Mouse (Mus musculus): ENCODE measurements around the gene Foxs1. TPM values are rescaled to one million over a fixed set of nuclear protein-coding genes. Genes with fewer than 3 reads are reported as not detected.

Gene Foxs1
- polyA plus RNA-seq, 1 experiment from 2014 or later = 8.6 TPM

DNA sequence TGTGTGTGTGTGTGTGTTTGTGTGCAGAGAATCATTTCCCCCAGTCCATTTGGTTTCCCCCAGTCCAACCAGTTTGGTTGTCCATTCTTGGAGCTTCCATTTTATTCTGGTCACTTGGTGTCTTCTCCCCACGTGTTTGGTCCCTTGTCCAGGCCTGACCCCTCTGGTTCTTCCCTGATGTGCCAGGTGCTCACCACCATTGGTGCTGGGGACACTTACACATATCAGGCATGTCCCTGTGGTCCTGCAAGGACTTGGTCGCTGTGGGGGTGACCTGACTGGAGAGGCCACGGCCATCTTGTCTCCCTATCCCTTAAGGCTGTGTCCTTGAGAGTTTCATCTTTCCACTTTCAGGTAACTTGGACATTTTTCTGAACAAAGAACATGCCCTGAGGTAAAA is 36.1 kb downstream of the Foxs1 start:
- Histone ChIP-seq H3K4me1 (no peaks in the 10 kb centered on the region), H3K9me3 (no peaks in the 10 kb centered on the region), H3K27me3 (no peaks in the 10 kb centered on the region), H3K4me2 (no peak overlapping the region), H3K36me3 (peaks cover 43% of the 10 kb centered on the region), H3K4me3 (no peak overlapping the region), H3K9ac (no peak overlapping the region), H3K27ac (no peak overlapping the region)
- ATAC-seq (ENCODE audit: borderline replicate concordance, extremely low read depth, low FRiP score, low TSS enrichment) = no peak
- 77% methylated on average over 3 of the region's 3 CpGs for WGBS

DNA sequence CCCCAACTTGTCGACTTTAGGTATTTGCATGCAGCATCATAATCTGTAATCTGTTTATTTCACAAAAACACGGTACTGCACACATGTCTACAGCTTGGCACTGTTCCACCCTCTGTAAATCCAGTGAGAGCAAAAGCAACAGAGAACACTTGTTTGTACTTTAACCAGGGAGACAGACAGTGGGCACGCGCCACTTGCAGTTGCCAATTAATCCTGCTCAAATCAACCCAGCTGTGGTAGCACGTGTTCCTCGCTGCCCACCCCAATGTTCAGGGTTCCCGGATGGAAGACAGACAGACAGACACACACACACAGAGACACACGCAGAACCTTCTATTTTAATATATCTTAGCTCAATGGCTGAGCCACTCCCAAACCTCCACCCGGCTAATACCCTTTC is 37.2 kb downstream of the Foxs1 start:
- Histone ChIP-seq H3K4me3 (no peak overlapping the region), H3K27me3 (no peaks in the 10 kb centered on the region), H3K9me3 (no peaks in the 10 kb centered on the region), H3K9ac (no peak overlapping the region), H3K4me1 (no peaks in the 10 kb centered on the region), H3K27ac (no peak overlapping the region), H3K4me2 (no peak overlapping the region), H3K36me3 (peaks cover 53% of the 10 kb centered on the region)
- ATAC-seq (ENCODE audit: borderline replicate concordance, extremely low read depth, low FRiP score, low TSS enrichment) = no peak
- WGBS = 84% methylated on average over 9 of the region's 9 CpGs

DNA sequence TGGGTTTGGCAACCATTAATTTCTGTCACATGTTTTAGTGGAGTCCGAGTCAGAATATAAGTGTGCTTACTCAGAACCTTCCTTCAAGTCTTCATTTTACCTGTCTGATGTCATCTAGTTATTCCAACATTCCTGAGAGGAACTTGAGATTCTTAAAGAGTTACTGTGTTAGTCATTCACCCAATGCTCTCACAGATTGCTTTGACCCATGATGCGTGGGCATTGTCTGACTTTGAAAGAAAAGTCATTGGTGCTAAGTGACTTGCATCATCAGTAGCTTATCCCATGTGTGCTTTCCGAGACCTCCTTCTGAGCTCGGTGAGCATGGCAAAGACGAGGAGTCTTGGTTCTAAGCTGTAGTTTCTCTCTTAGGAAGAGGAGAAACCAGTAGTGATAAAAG is 44.2 kb downstream of the Foxs1 start:
- 86% methylated on average over 5 of the region's 5 CpGs for WGBS
- Histone ChIP-seq H3K9me3 (no peaks in the 10 kb centered on the region), H3K4me3 (no peak overlapping the region), H3K4me2 (no peak overlapping the region), H3K27ac (no peak overlapping the region), H3K36me3 (peaks cover 90% of the 10 kb centered on the region), H3K4me1 (no peaks in the 10 kb centered on the region), H3K27me3 (no peaks in the 10 kb centered on the region), H3K9ac (no peak overlapping the region)
- ATAC-seq (ENCODE audit: borderline replicate concordance, extremely low read depth, low FRiP score, low TSS enrichment) = no peak

DNA sequence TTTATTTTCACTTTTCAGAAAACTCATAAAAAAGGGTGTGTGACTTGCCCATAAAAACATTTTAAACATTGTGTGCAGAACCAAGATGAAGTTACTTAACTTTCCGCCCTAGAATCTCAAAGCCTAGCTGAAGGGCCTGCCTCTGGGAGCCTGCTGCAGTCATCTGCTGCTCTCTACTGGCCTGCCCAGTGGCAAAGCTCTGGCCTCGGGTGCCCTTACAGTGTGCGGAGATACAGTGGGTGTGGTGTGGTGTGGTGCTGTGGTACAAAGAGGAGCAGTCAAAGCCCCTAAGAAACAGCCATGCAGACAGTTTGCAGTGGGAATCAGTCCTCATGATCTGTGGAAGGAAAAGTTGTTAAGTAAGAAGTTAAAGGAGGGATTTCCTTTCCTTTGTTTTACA is 45.8 kb downstream of the Foxs1 start:
- H3K9ac ChIP-seq = no peak overlapping the region
- 89% methylated on average over 3 of the region's 3 CpGs for WGBS
- peaks cover 86% of the 10 kb centered on the region for H3K36me3 ChIP-seq
- no peaks in the 10 kb centered on the region for H3K4me1 ChIP-seq
- H3K4me3 ChIP-seq = no peak overlapping the region
- ATAC-seq (ENCODE audit: borderline replicate concordance, extremely low read depth, low FRiP score, low TSS enrichment) = no peak
- no peaks in the 10 kb centered on the region for H3K9me3 ChIP-seq
- H3K4me2 ChIP-seq = no peak overlapping the region
- H3K27me3 ChIP-seq = no peaks in the 10 kb centered on the region
- no peak overlapping the region for H3K27ac ChIP-seq

DNA sequence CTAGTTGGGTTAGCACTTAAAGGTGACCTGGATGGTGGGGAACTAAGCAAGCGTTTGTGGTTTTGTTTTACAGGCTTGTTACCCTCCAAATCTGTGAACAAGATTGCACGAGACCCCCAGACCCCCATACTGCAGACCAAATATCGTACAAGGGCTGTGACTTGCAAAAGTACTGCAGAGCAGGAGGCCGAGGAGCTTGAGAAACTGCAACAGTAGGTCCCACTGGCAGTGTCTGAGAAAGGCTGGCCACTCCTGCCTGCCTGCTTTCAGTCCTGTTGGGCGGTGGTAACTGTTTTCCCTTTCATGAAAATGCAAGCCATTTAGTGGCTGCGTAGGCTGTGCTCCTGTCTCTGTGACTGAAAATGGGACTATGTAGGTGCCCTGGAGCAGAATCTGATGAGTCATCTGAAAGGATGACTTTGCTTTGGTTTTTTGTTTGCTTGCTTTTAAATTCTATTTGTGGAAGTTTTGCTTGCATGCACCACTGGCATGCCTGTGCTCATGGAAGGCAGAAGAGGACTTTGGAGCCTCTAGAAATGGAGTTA is 48.8 kb downstream of the Foxs1 start:
- WGBS = 90% methylated on average over 6 of the region's 6 CpGs

More for the DNA sequence above, 48.8 kb downstream of the Foxs1 start:
- Histone ChIP-seq H3K4me1 (no peaks in the 10 kb centered on the region), H3K4me2 (no peak overlapping the region), H3K4me3 (no peak overlapping the region), H3K9ac (no peak overlapping the region), H3K9me3 (no peaks in the 10 kb centered on the region), H3K36me3 (peaks cover 85% of the 10 kb centered on the region), H3K27ac (no peak overlapping the region), H3K27me3 (no peaks in the 10 kb centered on the region)
- ATAC-seq (ENCODE audit: borderline replicate concordance, extremely low read depth, low FRiP score, low TSS enrichment) = no peak

Other genes starting within 250 kb of the Foxs1 start
- gene Mcts2, start 246.2 kb downstream of the Foxs1 start, polyA plus RNA-seq (2015; fragmentation: Nextera tagmentation; extraction: Ambion mirVana) = 27.1 and 28.5 TPM in 2 replicates
- gene Id1, start 197.0 kb downstream of the Foxs1 start, polyA plus RNA-seq (2015; fragmentation: Nextera tagmentation; extraction: Ambion mirVana) = 134 and 143 TPM in 2 replicates
- gene Cox4i2, start 179.0 kb downstream of the Foxs1 start, polyA plus RNA-seq (2015; fragmentation: Nextera tagmentation; extraction: Ambion mirVana) = 74.8 and 81.0 TPM in 2 replicates
- gene Bcl2l1, start 101.5 kb downstream of the Foxs1 start, polyA plus RNA-seq (2015; fragmentation: Nextera tagmentation; extraction: Ambion mirVana) = 101 and 107 TPM in 2 replicates
- 92.1 and 94.7 TPM in 2 replicates for gene Tpx2, start 85.2 kb downstream of the Foxs1 start, polyA plus RNA-seq (2015; fragmentation: Nextera tagmentation; extraction: Ambion mirVana)
- gene Mylk2, start 21.9 kb downstream of the Foxs1 start, polyA plus RNA-seq (2015; fragmentation: Nextera tagmentation; extraction: Ambion mirVana) = 0.05 TPM in 2 replicates
- gene Dusp15, start 18.5 kb upstream of the Foxs1 start, polyA plus RNA-seq (2015; fragmentation: Nextera tagmentation; extraction: Ambion mirVana) = 0.13 and 0.30 TPM in 2 replicates
- gene Ttll9, start 29.3 kb upstream of the Foxs1 start, polyA plus RNA-seq (2015; fragmentation: Nextera tagmentation; extraction: Ambion mirVana) = 0.67 and 1.1 TPM in 2 replicates
- gene Pdrg1, start 82.2 kb upstream of the Foxs1 start, polyA plus RNA-seq (2015; fragmentation: Nextera tagmentation; extraction: Ambion mirVana) = 106 and 117 TPM in 2 replicates
- not detected in 2 replicates for gene Xkr7, start 98.6 kb upstream of the Foxs1 start, polyA plus RNA-seq (2015; fragmentation: Nextera tagmentation; extraction: Ambion mirVana)
- 5.3 TPM in 2 replicates for gene Ccm2l, start 132.7 kb upstream of the Foxs1 start, polyA plus RNA-seq (2015; fragmentation: Nextera tagmentation; extraction: Ambion mirVana)
- 4.4 and 4.7 TPM in 2 replicates for gene Hck, start 175.3 kb upstream of the Foxs1 start, polyA plus RNA-seq (2015; fragmentation: Nextera tagmentation; extraction: Ambion mirVana)
- 77.0 and 79.1 TPM in 2 replicates for gene Tm9sf4, start 228.1 kb upstream of the Foxs1 start, polyA plus RNA-seq (2015; fragmentation: Nextera tagmentation; extraction: Ambion mirVana)